In genomic region chr17:84617953-84618352, GRCm38 (mm10) we compare ENCODE assay signal across 21 mouse cellular contexts. TPM values are rescaled to one million over a fixed set of nuclear protein-coding genes. Genes with fewer than 3 reads are reported as not detected.
"Had no signal": no experiment of that assay in that cellular context is flagged by ENCODE, and none has a peak within 500 bp of the region (broad histone marks: within the 10 kb centered on the region; RNA-seq: fewer than 3 reads in every experiment).

No protein-coding gene starts in this region.

- H3K4me3 ChIP-seq: midbrain, embryonic 10.5 days; midbrain, embryonic 12.5 days; myocyte; neural tube, embryonic 13.5 days; neural tube, embryonic 15.5 days had no signal

- H3K27me3 ChIP-seq: midbrain, embryonic 12.5 days; neural tube, embryonic 13.5 days; neural tube, embryonic 15.5 days had no signal

- H3K36me3 ChIP-seq: neural tube, embryonic 13.5 days had no signal

- H3K9me3 ChIP-seq: neural tube, embryonic 13.5 days; neural tube, embryonic 15.5 days had no signal

- DNase-seq: lung, embryonic 14.5 days; lung, postnatal 10 days; lung, postnatal 4 days; midbrain, embryonic 14.5 days; retina, postnatal 1 day; right cerebral cortex, adult 18-20 months; right cerebral cortex, postnatal 25 days; right cerebral cortex, postnatal 4 days; spleen, adult 18-20 months; thymus, adult 18-20 months; thymus, postnatal 14 days; thymus, postnatal 36 days had no signal

- H3K27ac ChIP-seq: midbrain, embryonic 10.5 days; midbrain, embryonic 12.5 days; neural tube, embryonic 13.5 days; neural tube, embryonic 15.5 days had no signal

- H3K4me1 ChIP-seq: midbrain, embryonic 12.5 days; neural tube, embryonic 13.5 days; neural tube, embryonic 15.5 days had no signal

RNA-seq across cellular contexts. Expression of gene Abcg8, which starts 58.1 kb away (rescaled TPM):
- total RNA-seq: megakaryocyte, adult 5-6 weeks; megakaryocyte-erythroid progenitor cell, adult 5-6 weeks had no signal
- polyA plus RNA-seq: lung, embryonic 16.5 days; neural tube, embryonic 11.5 days; neural tube, embryonic 13.5 days had no signal
